ENCODE assay signal across 8 mouse cellular contexts in the genomic region with DNA sequence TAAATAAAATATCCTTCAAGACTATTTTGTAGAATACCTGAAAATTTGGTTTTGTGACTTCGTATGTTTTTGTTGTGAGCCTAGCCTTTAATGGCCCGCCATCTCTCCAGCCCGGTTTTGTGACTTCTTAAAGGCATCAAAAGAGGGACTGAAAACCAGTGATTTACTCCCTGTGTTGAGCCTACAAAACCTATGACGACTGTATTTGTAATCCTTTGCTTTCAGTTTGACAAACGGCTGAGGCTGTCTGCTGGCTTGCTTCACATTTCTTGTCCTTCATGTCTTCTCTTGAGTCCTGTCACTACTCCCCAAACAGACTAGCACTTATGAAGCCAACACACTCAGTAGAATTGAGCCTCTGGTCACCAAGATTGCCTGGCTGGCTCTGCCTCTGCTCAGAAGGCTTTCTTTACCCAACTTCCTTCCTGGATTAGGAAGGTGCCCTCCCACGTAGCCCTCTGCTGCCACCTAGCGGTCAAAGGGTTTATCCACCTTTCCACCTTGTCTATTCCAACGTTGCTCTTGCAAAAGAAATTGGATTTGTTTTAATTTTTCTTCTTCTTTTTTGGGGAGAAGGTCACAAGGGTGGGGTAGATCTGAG. TPM values are rescaled to one million over a fixed set of nuclear protein-coding genes. Genes with fewer than 3 reads are reported as not detected.
DNase-seq lines count a peak whose midpoint lies in the region; ATAC-seq and TF ChIP-seq lines count a peak whose summit lies in the region.

No protein-coding gene starts in this region.

- ATAC-seq in forebrain, embryonic 11.5 days (replicated peaks; ENCODE audit: low FRiP score): peak; percentile 83
- ATAC-seq in heart, embryonic 14.5 days (ENCODE audit: insufficient number of reproducible peaks, insufficient read depth, low FRiP score, low read depth): no peak
- peak; percentile 71 for ATAC-seq in liver, embryonic 16.5 days (ENCODE audit: low read depth)
- ATAC-seq in neural tube, embryonic 11.5 days (ENCODE audit: insufficient read depth, low FRiP score, low TSS enrichment): peak; percentile 56
- peak; percentile 86 for ATAC-seq in stomach, postnatal 0 days (ENCODE audit: low FRiP score, low TSS enrichment)

- TF ChIP-seq CTCF in E14TG2a.4 (conservative IDR thresholded peaks at IDR 0.05; ENCODE audit: low read length): peak; percentile 82
- TF ChIP-seq CTCF in stomach, postnatal 0 days (IDR thresholded peaks at IDR 0.05; ENCODE audit: low read depth): peak; percentile 99

- H3K27me3 ChIP-seq in E14TG2a.4 (ENCODE audit: insufficient read depth, low read length): peaks cover 6% of the 10 kb centered on the region; the same call in 1 of the 2 replicates
- H3K27me3 ChIP-seq in forebrain, embryonic 11.5 days (ENCODE audit: control insufficient read depth, insufficient read depth, low read length): no peaks in the 10 kb centered on the region
- H3K27me3 ChIP-seq in heart, embryonic 14.5 days (ENCODE audit: control insufficient read depth, insufficient read depth, low read length): no peaks in the 10 kb centered on the region
- no peaks in the 10 kb centered on the region for H3K27me3 ChIP-seq in liver, embryonic 16.5 days (ENCODE audit: control insufficient read depth, insufficient read depth, low read depth, low read length)
- H3K27me3 ChIP-seq in neural tube, embryonic 11.5 days (ENCODE audit: control insufficient read depth, insufficient read depth, low read length): no peaks in the 10 kb centered on the region
- H3K27me3 ChIP-seq in stomach, postnatal 0 days (ENCODE audit: control insufficient read depth, insufficient read depth, low read length): no peaks in the 10 kb centered on the region

- no peak overlapping the region for H3K4me3 ChIP-seq in E14TG2a.4 (replicated peaks; ENCODE audit: low read length)
- H3K4me3 ChIP-seq in forebrain, embryonic 11.5 days (ENCODE audit: low read depth, low read length): no peak overlapping the region
- no peak overlapping the region for H3K4me3 ChIP-seq in heart, embryonic 14.5 days (ENCODE audit: control insufficient read depth in 1 of 2, insufficient read depth in 1 of 2, low read depth in 1 of 2, low read length in 2 of 2)
- H3K4me3 ChIP-seq in liver, embryonic 16.5 days (ENCODE audit: low read depth, low read length): peak overlapping the region; percentile 31; the same call in 1 of the 2 replicates
- no peak overlapping the region for H3K4me3 ChIP-seq in neural tube, embryonic 11.5 days (ENCODE audit: low read depth, low read length)
- no peak overlapping the region for H3K4me3 ChIP-seq in stomach, postnatal 0 days (ENCODE audit: low read depth, low read length)

- peaks cover 12% of the 10 kb centered on the region for H3K4me1 ChIP-seq in E14TG2a.4 (replicated peaks; ENCODE audit: low read depth, low read length)
- no peaks in the 10 kb centered on the region for H3K4me1 ChIP-seq in forebrain, embryonic 11.5 days (replicated peaks; ENCODE audit: control insufficient read depth, insufficient read depth, low read length)
- H3K4me1 ChIP-seq in heart, embryonic 14.5 days (ENCODE audit: control insufficient read depth in 2 of 2, insufficient read depth in 2 of 2, low read length in 2 of 2): no peaks in the 10 kb centered on the region
- no peaks in the 10 kb centered on the region; the same call in 1 of the 2 replicates for H3K4me1 ChIP-seq in liver, embryonic 16.5 days (ENCODE audit: control insufficient read depth, low read depth, low read length)
- H3K4me1 ChIP-seq in neural tube, embryonic 11.5 days (ENCODE audit: control insufficient read depth, insufficient read depth, low read length): no peaks in the 10 kb centered on the region
- H3K4me1 ChIP-seq in stomach, postnatal 0 days (replicated peaks; ENCODE audit: control insufficient read depth, insufficient read depth): no peaks in the 10 kb centered on the region

- H3K27ac ChIP-seq in forebrain, embryonic 11.5 days (ENCODE audit: low read depth, low read length): no peak overlapping the region
- H3K27ac ChIP-seq in heart, embryonic 14.5 days (replicated peaks in 1 of 2; ENCODE audit: control insufficient read depth in 1 of 2, insufficient read depth in 1 of 2, low read depth in 2 of 2, low read length in 2 of 2): 0 out of 4 replicates have a peak overlapping the region, but pooled peaks have one; percentile 8 to 29
- no peak overlapping the region for H3K27ac ChIP-seq in liver, embryonic 16.5 days (ENCODE audit: low read length)
- H3K27ac ChIP-seq in neural tube, embryonic 11.5 days (ENCODE audit: low read depth, low read length): no peak overlapping the region
- H3K27ac ChIP-seq in stomach, postnatal 0 days (replicated peaks): 0 out of 2 replicates have a peak overlapping the region, but pooled peaks have one; percentile 6

- DNase-seq in c-Kit-positive CD71-negative TER-119-negative erythroid progenitor cells, embryonic 14.5 days (ENCODE audit: low read depth): peak; percentile 76
- DNase-seq in forebrain, embryonic 11.5 days (ENCODE audit: low spot score): peak; percentile 93
- DNase-seq in kidney, postnatal 14 days: peak; percentile 79
- peak; percentile 90 for DNase-seq in neural tube, embryonic 11.5 days (ENCODE audit: low spot score)
- peak; percentile 93 for DNase-seq in stomach, postnatal 0 days (ENCODE audit: low spot score)

- no peak overlapping the region for H3K9ac ChIP-seq in forebrain, embryonic 11.5 days (ENCODE audit: low read length)
- peak overlapping the region; percentile 57; the same call in 1 of the 2 replicates for H3K9ac ChIP-seq in heart, embryonic 14.5 days (ENCODE audit: low read length)
- H3K9ac ChIP-seq in liver, embryonic 16.5 days (ENCODE audit: low read depth, low read length): peak overlapping the region; percentile 41
- H3K9ac ChIP-seq in neural tube, embryonic 11.5 days (ENCODE audit: low read length): no peak overlapping the region
- peak overlapping the region; percentile 45; the same call in 1 of the 2 replicates for H3K9ac ChIP-seq in stomach, postnatal 0 days (ENCODE audit: low read length)

- no peaks in the 10 kb centered on the region for H3K36me3 ChIP-seq in E14TG2a.4 (ENCODE audit: insufficient read depth, low read length)
- H3K36me3 ChIP-seq in forebrain, embryonic 11.5 days (ENCODE audit: control insufficient read depth, insufficient read depth, low read length): no peaks in the 10 kb centered on the region
- H3K36me3 ChIP-seq in heart, embryonic 14.5 days (ENCODE audit: control insufficient read depth, insufficient read depth, low read length): no peaks in the 10 kb centered on the region
- H3K36me3 ChIP-seq in liver, embryonic 16.5 days (ENCODE audit: control insufficient read depth, insufficient read depth): no peaks in the 10 kb centered on the region
- no peaks in the 10 kb centered on the region for H3K36me3 ChIP-seq in neural tube, embryonic 11.5 days (ENCODE audit: control insufficient read depth, insufficient read depth, low read length)
- H3K36me3 ChIP-seq in stomach, postnatal 0 days (ENCODE audit: control insufficient read depth, insufficient read depth, low read length): no peaks in the 10 kb centered on the region

- no peak for TF ChIP-seq EP300 in stomach, postnatal 0 days (optimal IDR thresholded peaks at IDR 0.05)

- no peaks in the 10 kb centered on the region for H3K9me3 ChIP-seq in E14TG2a.4 (ENCODE audit: low read length)
- no peaks in the 10 kb centered on the region for H3K9me3 ChIP-seq in forebrain, embryonic 11.5 days (ENCODE audit: control insufficient read depth, low read length)
- H3K9me3 ChIP-seq in heart, embryonic 14.5 days (ENCODE audit: control insufficient read depth, low read length): no peaks in the 10 kb centered on the region
- no peaks in the 10 kb centered on the region for H3K9me3 ChIP-seq in liver, embryonic 16.5 days (replicated peaks; ENCODE audit: control insufficient read depth, low read length)
- no peaks in the 10 kb centered on the region for H3K9me3 ChIP-seq in neural tube, embryonic 11.5 days (ENCODE audit: control insufficient read depth, low read length)
- H3K9me3 ChIP-seq in stomach, postnatal 0 days (ENCODE audit: control insufficient read depth, low read length): no peaks in the 10 kb centered on the region

- 47% methylated on average over 8 of the region's 8 CpGs for WGBS in forebrain, embryonic 11.5 days
- WGBS in heart, embryonic 14.5 days: 45% methylated on average over 8 of the region's 8 CpGs
- 30% methylated on average over 8 of the region's 8 CpGs for WGBS in liver, embryonic 16.5 days (ENCODE audit: insufficient replicate concordance)
- WGBS in neural tube, embryonic 11.5 days: 44% methylated on average over 8 of the region's 8 CpGs
- WGBS in stomach, postnatal 0 days: 32% methylated on average over 8 of the region's 8 CpGs

- H3K4me2 ChIP-seq in forebrain, embryonic 11.5 days (ENCODE audit: low read depth, low read length, severe bottlenecking): no peak overlapping the region
- H3K4me2 ChIP-seq in heart, embryonic 14.5 days (ENCODE audit: low read length): peak overlapping the region; percentile 26; the same call in 1 of the 2 replicates
- peak overlapping the region; percentile 53 for H3K4me2 ChIP-seq in liver, embryonic 16.5 days (ENCODE audit: low read depth, low read length)
- no peak overlapping the region for H3K4me2 ChIP-seq in neural tube, embryonic 11.5 days (ENCODE audit: low read depth)
- peak overlapping the region; percentile 33 for H3K4me2 ChIP-seq in stomach, postnatal 0 days (replicated peaks; ENCODE audit: low read depth)

RNA-seq across cellular contexts. Expression of a gene that starts 16.8 kb away (rescaled TPM):
- polyA plus RNA-seq in forebrain, embryonic 11.5 days (2014; fragmentation: Nextera tagmentation; extraction: Ambion mirVana): 0.19 and 0.55 TPM in 2 replicates
- 1.3 and 1.6 TPM in 2 replicates for polyA plus RNA-seq in heart, embryonic 14.5 days (2014; fragmentation: Nextera tagmentation; extraction: Ambion mirVana)
- 8.2 and 10.7 TPM in 2 replicates for polyA plus RNA-seq in liver, embryonic 16.5 days (2015; fragmentation: Nextera tagmentation; extraction: Ambion mirVana)
- 0.07 and 0.16 TPM in 2 replicates for polyA plus RNA-seq in neural tube, embryonic 11.5 days (2014; fragmentation: Nextera tagmentation; extraction: Ambion mirVana)
- 0.45 and 0.68 TPM in 2 replicates for polyA plus RNA-seq in stomach, postnatal 0 days (2015; fragmentation: Nextera tagmentation; extraction: Ambion mirVana)

Comparison
In these comparisons a context has a peak if more than half of its experiments do, and no peak if none do; other contexts are left out.
1. H3K27ac ChIP-seq: peak in heart, embryonic 14.5 days (2 of 2) and stomach, postnatal 0 days (single experiment); none in forebrain, embryonic 11.5 days (single experiment), liver, embryonic 16.5 days (single experiment) and neural tube, embryonic 11.5 days (single experiment).
2. H3K4me2 ChIP-seq: peak in heart, embryonic 14.5 days (single experiment), liver, embryonic 16.5 days (single experiment) and stomach, postnatal 0 days (single experiment); none in forebrain, embryonic 11.5 days (single experiment) and neural tube, embryonic 11.5 days (single experiment).
3. H3K9ac ChIP-seq: peak in heart, embryonic 14.5 days (single experiment), liver, embryonic 16.5 days (single experiment) and stomach, postnatal 0 days (single experiment); none in forebrain, embryonic 11.5 days (single experiment) and neural tube, embryonic 11.5 days (single experiment).
4. Peak in every context shown above with its lines, with median percentiles within 50 percentile points of each other: DNase-seq.